Mouse (Mus musculus): Measurements from ENCODE around the gene Hoxd11. TPM values are rescaled to one million over a fixed set of nuclear protein-coding genes. Genes with fewer than 3 reads are reported as not detected.

The Hoxd11 gene
- polyA plus RNA-seq, 1 experiment from 2014 or later = not detected

GRCm38 (mm10) chr2:74660421-74661375 is 18.7 kb upstream of the Hoxd11 start:
- H3K4me2 ChIP-seq = no peak overlapping the region
- no peaks in the 10 kb centered on the region for H3K9me3 ChIP-seq (ENCODE audit: control insufficient read depth, low read length)
- peaks cover 96% of the 10 kb centered on the region for H3K27me3 ChIP-seq (ENCODE audit: control insufficient read depth, insufficient read depth, low read length)
- H3K9ac ChIP-seq (ENCODE audit: low read length) = no peak overlapping the region
- H3K27ac ChIP-seq (ENCODE audit: low read depth, low read length) = no peak overlapping the region
- ATAC-seq (ENCODE audit: low FRiP score) = no peak; the same call in 1 of the 2 replicates
- DNase-seq (ENCODE audit: low spot score, missing footprints) = peak; percentile 95
- no peak overlapping the region for H3K4me3 ChIP-seq (ENCODE audit: low read depth, low read length)
- H3K4me1 ChIP-seq (ENCODE audit: control insufficient read depth, insufficient read depth, low read length) = peaks cover 5% of the 10 kb centered on the region
- H3K36me3 ChIP-seq (ENCODE audit: control insufficient read depth, insufficient read depth, low read length) = no peaks in the 10 kb centered on the region
- WGBS = 4% methylated on average over 30 of the region's 30 CpGs

DNA sequence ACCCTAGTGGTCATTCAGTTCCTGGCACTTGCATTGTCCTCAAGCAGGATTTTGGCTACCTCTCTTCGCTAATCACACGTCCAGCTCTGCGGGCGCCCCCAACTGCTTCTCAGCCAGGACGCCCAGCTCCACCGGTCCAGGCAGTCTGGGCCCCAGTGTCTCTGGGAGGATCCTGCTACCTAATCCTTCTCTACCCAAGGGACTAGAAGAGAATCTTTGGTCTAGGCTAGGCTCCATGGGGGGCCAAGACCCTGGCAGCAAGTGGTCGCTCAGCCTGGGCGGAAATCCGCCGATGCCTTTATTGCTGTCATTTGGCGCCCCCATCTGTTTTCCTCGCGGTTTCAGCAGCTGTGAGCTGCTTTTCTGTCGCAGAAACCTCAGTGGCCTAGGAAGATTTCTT is 17.7 kb upstream of the Hoxd11 start:
- Histone ChIP-seq H3K4me1 (ENCODE audit: control insufficient read depth, insufficient read depth, low read length) (peaks cover 3% of the 10 kb centered on the region; the same call in 1 of the 2 replicates), H3K27ac (ENCODE audit: low read depth, low read length) (no peak overlapping the region), H3K4me3 (ENCODE audit: low read depth, low read length) (no peak overlapping the region), H3K4me2 (peak overlapping the region; percentile 21; the same call in 1 of the 2 replicates), H3K9me3 (ENCODE audit: control insufficient read depth, low read length) (no peaks in the 10 kb centered on the region), H3K27me3 (ENCODE audit: control insufficient read depth, insufficient read depth, low read length) (peaks cover 96% of the 10 kb centered on the region), H3K36me3 (ENCODE audit: control insufficient read depth, insufficient read depth, low read length) (no peaks in the 10 kb centered on the region), H3K9ac (ENCODE audit: low read length) (no peak overlapping the region)
- DNase-seq (ENCODE audit: low spot score, missing footprints) (peak; percentile 97), ATAC-seq (ENCODE audit: low FRiP score) (no peak)
- under 1% methylated on average over 14 of the region's 14 CpGs for WGBS

DNA sequence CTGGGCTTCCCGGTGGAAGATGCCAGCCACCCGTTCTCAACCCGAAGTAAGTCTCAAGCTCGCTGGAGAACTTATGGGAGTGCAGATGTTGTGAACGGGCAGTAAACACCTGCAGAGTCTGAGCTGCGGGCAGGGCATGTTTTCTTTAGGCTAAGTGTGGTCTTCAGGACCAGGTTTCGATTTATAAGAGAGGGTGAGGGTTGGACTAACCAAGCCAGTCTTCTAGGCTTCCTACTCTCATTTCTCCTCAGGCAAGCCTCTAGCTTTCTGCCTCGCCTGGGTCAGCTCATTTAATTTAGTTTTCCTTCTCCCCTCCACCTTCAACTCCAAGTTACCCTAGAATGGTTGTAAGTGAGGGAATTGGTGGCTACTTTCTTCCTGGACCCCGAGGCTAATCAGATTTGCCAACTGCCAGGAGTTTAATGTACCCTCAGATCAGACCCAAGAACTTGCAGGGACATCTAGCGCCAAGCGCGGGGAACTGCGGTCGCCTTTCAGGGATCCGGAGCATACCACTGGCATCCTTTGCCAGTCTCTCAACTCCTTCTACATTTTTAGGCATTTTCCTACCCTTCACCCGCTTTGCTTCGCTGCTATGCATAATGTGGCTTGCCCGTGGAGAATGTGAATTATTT is 15.9 kb upstream of the Hoxd11 start:
- Histone ChIP-seq H3K4me3 (ENCODE audit: low read depth, low read length) (no peak overlapping the region), H3K36me3 (ENCODE audit: control insufficient read depth, insufficient read depth, low read length) (no peaks in the 10 kb centered on the region), H3K9me3 (ENCODE audit: control insufficient read depth, low read length) (no peaks in the 10 kb centered on the region), H3K4me2 (no peak overlapping the region), H3K9ac (ENCODE audit: low read length) (no peak overlapping the region), H3K27ac (ENCODE audit: low read depth, low read length) (no peak overlapping the region), H3K4me1 (ENCODE audit: control insufficient read depth, insufficient read depth, low read length) (peaks cover 7% of the 10 kb centered on the region; the same call in 1 of the 2 replicates), H3K27me3 (ENCODE audit: control insufficient read depth, insufficient read depth, low read length) (peaks cover 96% of the 10 kb centered on the region)
- whole genome bisulfite sequencing = 3% methylated on average over 18 of the region's 18 CpGs
- DNase-seq (ENCODE audit: low spot score, missing footprints) (peak; percentile 93), ATAC-seq (ENCODE audit: low FRiP score) (peak; percentile 39; the same call in 1 of the 2 replicates)

GRCm38 (mm10) chr2:74666411-74666810 is 12.9 kb upstream of the Hoxd11 start:
- Histone ChIP-seq H3K36me3 (ENCODE audit: control insufficient read depth, insufficient read depth, low read length) (no peaks in the 10 kb centered on the region), H3K27me3 (ENCODE audit: control insufficient read depth, insufficient read depth, low read length) (peaks cover 94% of the 10 kb centered on the region), H3K4me3 (ENCODE audit: low read depth, low read length) (no peak overlapping the region), H3K9ac (ENCODE audit: low read length) (no peak overlapping the region), H3K4me2 (no peak overlapping the region), H3K9me3 (ENCODE audit: control insufficient read depth, low read length) (no peaks in the 10 kb centered on the region), H3K4me1 (ENCODE audit: control insufficient read depth, insufficient read depth, low read length) (peaks cover 10% of the 10 kb centered on the region; the same call in 1 of the 2 replicates), H3K27ac (ENCODE audit: low read depth, low read length) (no peak overlapping the region)
- DNase-seq (ENCODE audit: low spot score, missing footprints) (peak; percentile 93), ATAC-seq (ENCODE audit: low FRiP score) (no peak)
- 3% methylated on average over 7 of the region's 7 CpGs for WGBS

DNA sequence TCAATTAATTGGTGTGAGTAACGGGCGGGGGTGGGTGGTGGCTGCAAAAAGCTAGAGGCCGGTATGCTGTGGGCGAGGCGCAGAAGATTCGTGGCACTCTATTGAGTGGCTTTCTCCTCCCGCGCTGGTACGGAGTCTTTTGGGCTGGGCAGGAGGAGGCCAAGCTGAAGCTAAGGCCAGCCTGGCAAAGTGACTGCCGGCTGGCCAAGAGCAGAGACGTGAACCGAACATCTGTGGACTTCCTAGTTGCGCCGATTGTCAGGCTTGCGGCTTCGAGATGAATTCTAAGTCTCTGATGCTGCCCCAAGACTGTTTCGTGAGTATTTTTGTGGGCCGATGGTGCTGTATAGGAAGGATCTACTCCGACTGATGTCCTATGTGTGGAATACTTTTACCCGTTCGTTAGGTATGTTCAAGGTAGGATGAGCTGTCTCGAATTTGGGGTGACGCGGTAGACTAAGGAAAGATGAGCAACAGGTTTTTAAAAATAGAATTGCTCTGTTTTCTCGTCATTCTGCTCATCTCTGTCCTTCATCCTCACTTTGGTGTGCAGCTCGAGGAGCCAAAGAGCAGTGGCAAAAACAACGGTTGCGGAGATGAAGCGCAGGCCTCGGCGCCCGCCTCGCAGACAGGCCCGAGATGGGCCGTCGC is 12.0 kb upstream of the Hoxd11 start:
- Histone ChIP-seq H3K27ac (ENCODE audit: low read depth, low read length) (no peak overlapping the region), H3K4me1 (ENCODE audit: control insufficient read depth, insufficient read depth, low read length) (peaks cover 8% of the 10 kb centered on the region; the same call in 1 of the 2 replicates), H3K4me2 (no peak overlapping the region), H3K9ac (ENCODE audit: low read length) (no peak overlapping the region), H3K4me3 (ENCODE audit: low read depth, low read length) (no peak overlapping the region), H3K36me3 (ENCODE audit: control insufficient read depth, insufficient read depth, low read length) (no peaks in the 10 kb centered on the region), H3K27me3 (ENCODE audit: control insufficient read depth, insufficient read depth, low read length) (peaks cover 95% of the 10 kb centered on the region), H3K9me3 (ENCODE audit: control insufficient read depth, low read length) (no peaks in the 10 kb centered on the region)
- ATAC-seq (ENCODE audit: low FRiP score) (no peak; the same call in 1 of the 2 replicates), DNase-seq (ENCODE audit: low spot score, missing footprints) (peak; percentile 95)
- WGBS = 1% methylated on average over 36 of the region's 36 CpGs

DNA sequence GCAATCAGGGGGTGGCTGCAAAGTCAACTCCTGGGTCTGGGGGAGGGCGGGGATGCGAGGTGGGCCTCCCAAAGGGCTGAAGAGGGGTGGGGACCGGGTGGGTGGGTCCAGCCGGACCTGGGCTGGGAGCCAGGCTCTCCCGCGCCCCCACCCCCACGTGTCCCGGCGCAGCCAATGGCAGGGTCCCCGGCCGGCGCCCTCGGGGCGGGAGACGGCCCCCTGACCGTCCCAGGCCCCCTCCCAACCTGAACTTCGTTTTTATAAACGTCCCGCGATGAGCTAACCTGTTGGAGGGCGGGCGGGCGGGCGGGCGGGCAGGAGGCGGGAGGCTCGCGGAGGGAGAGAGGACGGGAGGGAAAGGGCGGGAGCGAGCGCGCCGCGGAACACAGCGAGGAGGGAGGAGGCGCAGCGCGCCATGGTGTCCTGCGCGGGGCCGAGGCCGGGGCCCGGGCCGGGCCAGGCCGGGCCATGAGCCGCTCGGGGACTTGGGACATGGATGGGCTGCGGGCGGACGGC is 11.5 kb upstream of the Hoxd11 start, which contains the start of gene Hoxd13:
Hoxd13 (plus strand) TSS at position 469 of the 516 bp plus-strand sequence.
- Histone ChIP-seq H3K4me3 (ENCODE audit: low read depth, low read length) (peak within 1 kb of the TSS; percentile 34), H3K9me3 (ENCODE audit: control insufficient read depth, low read length) (no peaks in the 10 kb centered on the region), H3K27me3 (ENCODE audit: control insufficient read depth, insufficient read depth, low read length) (peaks cover 95% of the 10 kb centered on the region), H3K27ac (ENCODE audit: low read depth, low read length) (no peak within 1 kb of the TSS), H3K36me3 (ENCODE audit: control insufficient read depth, insufficient read depth, low read length) (no peaks in the 10 kb centered on the region), H3K9ac (ENCODE audit: low read length) (no peak within 1 kb of the TSS), H3K4me1 (ENCODE audit: control insufficient read depth, insufficient read depth, low read length) (peaks cover 8% of the 10 kb centered on the region; the same call in 1 of the 2 replicates), H3K4me2 (peak within 1 kb of the TSS; percentile 52)
- WGBS = under 1% methylated on average over 21 of the region's 51 CpGs
- DNase-seq (ENCODE audit: low spot score, missing footprints) (no peak), ATAC-seq (ENCODE audit: low FRiP score) (peak; percentile 65)

DNA sequence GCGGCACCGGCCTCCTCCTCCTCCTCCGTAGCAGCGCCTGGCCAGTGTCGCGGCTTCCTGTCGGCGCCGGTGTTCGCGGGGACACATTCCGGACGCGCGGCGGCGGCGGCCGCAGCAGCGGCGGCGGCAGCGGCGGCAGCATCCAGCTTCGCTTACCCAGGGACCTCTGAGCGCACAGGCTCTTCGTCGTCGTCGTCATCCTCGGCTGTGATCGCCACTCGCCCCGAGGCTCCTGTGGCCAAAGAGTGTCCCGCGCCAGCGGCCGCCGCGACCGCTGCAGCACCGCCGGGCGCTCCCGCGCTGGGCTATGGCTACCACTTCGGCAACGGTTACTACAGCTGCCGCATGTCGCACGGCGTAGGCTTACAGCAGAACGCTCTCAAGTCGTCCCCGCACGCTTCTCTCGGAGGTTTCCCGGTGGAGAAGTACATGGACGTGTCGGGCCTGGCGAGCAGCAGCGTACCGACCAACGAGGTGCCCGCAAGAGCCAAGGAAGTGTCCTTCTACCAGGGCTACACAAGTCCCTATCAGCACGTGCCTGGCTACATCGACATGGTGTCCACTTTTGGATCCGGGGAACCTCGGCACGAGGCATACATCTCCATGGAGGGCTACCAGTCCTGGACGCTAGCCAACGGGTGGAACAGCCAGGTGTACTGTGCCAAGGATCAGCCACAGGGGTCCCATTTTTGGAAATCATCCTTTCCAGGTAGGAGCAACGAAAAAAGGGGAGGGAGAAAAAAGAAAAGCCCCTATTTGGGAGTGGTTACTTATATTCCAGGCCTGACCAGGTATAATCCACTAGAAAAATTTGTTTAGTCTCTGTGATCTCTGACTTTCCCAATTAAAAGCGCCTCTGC is 10.8 kb upstream of the Hoxd11 start:
- Histone ChIP-seq H3K36me3 (ENCODE audit: control insufficient read depth, insufficient read depth, low read length) (no peaks in the 10 kb centered on the region), H3K27ac (ENCODE audit: low read depth, low read length) (no peak overlapping the region), H3K27me3 (ENCODE audit: control insufficient read depth, insufficient read depth, low read length) (peaks cover 95% of the 10 kb centered on the region), H3K9ac (ENCODE audit: low read length) (no peak overlapping the region), H3K4me3 (ENCODE audit: low read depth, low read length) (peak overlapping the region; percentile 34), H3K4me1 (ENCODE audit: control insufficient read depth, insufficient read depth, low read length) (peaks cover 8% of the 10 kb centered on the region; the same call in 1 of the 2 replicates), H3K4me2 (peak overlapping the region; percentile 52), H3K9me3 (ENCODE audit: control insufficient read depth, low read length) (no peaks in the 10 kb centered on the region)
- DNase-seq (ENCODE audit: low spot score, missing footprints) (peak; percentile 96), ATAC-seq (ENCODE audit: low FRiP score) (peak; percentile 47)
- WGBS = under 1% methylated on average over 57 of the region's 74 CpGs

DNA sequence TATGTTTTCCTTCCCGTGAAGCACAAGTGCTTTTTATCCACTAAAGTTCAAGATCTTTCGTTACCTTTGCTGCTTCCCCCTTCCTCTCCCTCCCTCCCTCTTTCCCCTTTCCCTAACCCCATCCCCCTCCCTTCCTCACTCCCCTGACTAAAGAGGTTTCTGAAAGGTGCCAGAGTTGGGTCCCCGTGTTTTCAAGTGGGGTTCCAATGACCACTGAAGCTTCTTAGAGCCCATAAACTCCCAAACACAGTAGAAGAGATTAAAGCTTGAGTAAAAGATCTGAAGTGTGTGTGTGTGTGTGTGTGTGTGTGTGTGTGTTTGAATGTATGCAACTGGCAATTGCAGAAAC is 10.2 kb upstream of the Hoxd11 start:
- H3K4me2 ChIP-seq = no peak overlapping the region
- no peak for ATAC-seq (ENCODE audit: low FRiP score)
- no peak overlapping the region for H3K9ac ChIP-seq (ENCODE audit: low read length)
- H3K9me3 ChIP-seq (ENCODE audit: control insufficient read depth, low read length) = no peaks in the 10 kb centered on the region
- 0% methylated on average over 3 of the region's 3 CpGs for WGBS
- H3K4me1 ChIP-seq (ENCODE audit: control insufficient read depth, insufficient read depth, low read length) = peaks cover 8% of the 10 kb centered on the region; the same call in 1 of the 2 replicates
- no peak overlapping the region for H3K27ac ChIP-seq (ENCODE audit: low read depth, low read length)
- H3K36me3 ChIP-seq (ENCODE audit: control insufficient read depth, insufficient read depth, low read length) = no peaks in the 10 kb centered on the region
- H3K27me3 ChIP-seq (ENCODE audit: control insufficient read depth, insufficient read depth, low read length) = peaks cover 95% of the 10 kb centered on the region
- no peak overlapping the region for H3K4me3 ChIP-seq (ENCODE audit: low read depth, low read length)
- peak; percentile 95 for DNase-seq (ENCODE audit: low spot score, missing footprints)
